Mouse (Mus musculus): ENCODE data around the gene Bbs10. TPM values are rescaled to one million over a fixed set of nuclear protein-coding genes. Genes with fewer than 3 reads are reported as not detected.

Gene Bbs10
- polyA plus RNA-seq, 1 experiment from 2014 or later: 4.6 TPM

DNA sequence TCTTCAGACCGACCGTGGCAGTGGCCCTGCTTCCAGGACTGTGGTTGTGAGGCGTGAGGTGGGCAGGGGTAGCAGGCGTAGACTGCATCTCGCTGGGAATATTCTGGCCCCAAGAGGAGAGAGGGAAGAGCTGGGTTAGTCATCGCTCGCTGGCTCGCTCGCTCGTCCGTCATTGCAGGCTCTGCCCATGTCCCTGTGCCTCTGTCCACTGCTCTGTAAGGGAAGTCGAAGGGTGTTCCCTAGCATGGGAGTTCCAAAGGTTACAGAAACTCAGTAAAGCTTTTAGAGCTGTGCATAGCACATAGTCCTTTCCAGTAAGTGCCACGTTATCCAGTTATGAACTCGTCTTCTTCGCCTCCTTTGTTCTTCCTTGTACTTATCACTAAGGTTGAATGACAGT lies 26.8 kb upstream of the Bbs10 start:
- Histone ChIP-seq H3K4me1 (ENCODE audit: control insufficient read depth in 2 of 2, insufficient read depth in 2 of 2, low read length in 2 of 2) (peaks cover 9 to 23% of the 10 kb centered on the region in 2 experiments), H3K9ac (ENCODE audit: low read length) (peak overlapping the region; percentile 46; the same call in 1 of the 2 replicates), H3K27ac (replicated peaks in 1 of 2; ENCODE audit: control insufficient read depth in 1 of 2, insufficient read depth in 1 of 2, low read depth in 2 of 2, low read length in 2 of 2) (peak overlapping the region; percentile 65 to 75), H3K4me2 (ENCODE audit: low read length) (peak overlapping the region; percentile 55), H3K9me3 (ENCODE audit: control insufficient read depth, low read length) (no peaks in the 10 kb centered on the region), H3K36me3 (ENCODE audit: control insufficient read depth, insufficient read depth, low read length) (peaks cover 85% of the 10 kb centered on the region), H3K4me3 (ENCODE audit: control insufficient read depth in 1 of 2, insufficient read depth in 1 of 2, low read depth in 1 of 2, low read length in 2 of 2) (no peak overlapping the region), H3K27me3 (ENCODE audit: control insufficient read depth, insufficient read depth, low read length) (no peaks in the 10 kb centered on the region)
- ATAC-seq (ENCODE audit: insufficient number of reproducible peaks, insufficient read depth, low FRiP score, low read depth): peak; percentile 48
- 19% methylated on average over 15 of the region's 15 CpGs for WGBS

DNA sequence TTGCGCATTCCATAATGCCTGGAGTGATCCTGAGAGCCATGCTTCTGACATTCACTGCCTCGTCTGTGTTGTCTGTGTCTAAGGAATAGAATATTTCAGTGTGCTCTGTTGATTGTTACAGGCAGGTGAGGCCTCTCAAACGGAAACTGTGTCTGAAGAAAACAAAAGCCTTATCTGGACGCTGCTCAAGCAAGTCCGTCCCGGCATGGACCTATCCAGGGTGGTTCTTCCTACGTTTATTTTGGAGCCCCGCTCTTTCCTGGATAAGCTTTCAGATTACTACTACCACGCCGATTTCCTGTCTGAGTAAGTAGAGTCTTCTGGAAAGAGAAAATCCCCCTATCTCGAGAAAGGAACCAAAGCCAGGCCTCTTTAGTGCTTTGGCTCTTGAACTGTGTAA lies 25.6 kb upstream of the Bbs10 start:
- Histone ChIP-seq H3K36me3 (ENCODE audit: control insufficient read depth, insufficient read depth, low read length) (peaks cover 86% of the 10 kb centered on the region), H3K27me3 (ENCODE audit: control insufficient read depth, insufficient read depth, low read length) (no peaks in the 10 kb centered on the region), H3K4me1 (ENCODE audit: control insufficient read depth in 2 of 2, insufficient read depth in 2 of 2, low read length in 2 of 2) (peaks cover 9 to 23% of the 10 kb centered on the region in 2 experiments), H3K4me2 (ENCODE audit: low read length) (0 out of 2 replicates have a peak overlapping the region, but pooled peaks have one; percentile 7), H3K9me3 (ENCODE audit: control insufficient read depth, low read length) (no peaks in the 10 kb centered on the region), H3K4me3 (ENCODE audit: control insufficient read depth in 1 of 2, insufficient read depth in 1 of 2, low read depth in 1 of 2, low read length in 2 of 2) (no peak overlapping the region), H3K27ac (replicated peaks in 1 of 2; ENCODE audit: control insufficient read depth in 1 of 2, insufficient read depth in 1 of 2, low read depth in 2 of 2, low read length in 2 of 2) (peak overlapping the region; percentile 16 to 75; a peak in 3 of 4 replicates), H3K9ac (ENCODE audit: low read length) (no peak overlapping the region)
- ATAC-seq (ENCODE audit: insufficient number of reproducible peaks, insufficient read depth, low FRiP score, low read depth): 0 out of 2 replicates have a peak, but pooled peaks have one; percentile 29
- 46% methylated on average over 11 of the region's 11 CpGs for WGBS

DNA sequence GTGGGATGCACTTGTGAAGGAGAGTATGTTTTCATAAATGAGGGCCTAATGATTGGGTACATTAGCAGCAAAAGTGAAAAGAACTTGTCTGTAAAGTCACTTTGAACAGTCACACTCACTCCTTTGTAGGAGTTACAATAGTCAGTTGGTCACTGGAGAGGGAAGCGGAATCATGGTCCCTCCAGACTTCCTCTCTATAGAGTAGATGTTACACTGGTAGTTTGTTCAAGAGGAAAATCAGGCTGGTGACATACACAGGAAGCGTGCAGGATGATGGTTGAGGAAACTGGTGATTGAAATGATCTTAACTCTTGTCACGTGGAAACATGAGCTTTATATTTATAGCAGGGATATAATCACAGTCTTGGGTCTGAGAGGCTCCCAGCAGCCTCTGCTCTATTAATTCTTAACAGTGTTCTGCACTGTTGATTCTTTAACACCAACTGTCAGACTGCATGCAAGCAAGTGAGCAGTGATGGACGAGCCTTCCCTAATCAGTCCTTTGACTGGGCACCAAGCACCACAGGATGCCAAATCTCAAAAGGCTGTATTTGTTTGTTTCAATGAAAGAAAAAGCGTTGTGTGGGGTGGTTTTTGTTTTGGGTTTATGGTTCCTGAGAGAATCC lies 24.9 kb upstream of the Bbs10 start:
- Histone ChIP-seq H3K4me1 (ENCODE audit: control insufficient read depth in 2 of 2, insufficient read depth in 2 of 2, low read length in 2 of 2) (peaks cover 9 to 23% of the 10 kb centered on the region in 2 experiments), H3K9ac (ENCODE audit: low read length) (no peak overlapping the region), H3K4me3 (ENCODE audit: control insufficient read depth in 1 of 2, insufficient read depth in 1 of 2, low read depth in 1 of 2, low read length in 2 of 2) (no peak overlapping the region), H3K27ac (replicated peaks in 1 of 2; ENCODE audit: control insufficient read depth in 1 of 2, insufficient read depth in 1 of 2, low read depth in 2 of 2, low read length in 2 of 2) (peak overlapping the region; percentile 58 to 75), H3K36me3 (ENCODE audit: control insufficient read depth, insufficient read depth, low read length) (peaks cover 88% of the 10 kb centered on the region), H3K4me2 (ENCODE audit: low read length) (0 out of 2 replicates have a peak overlapping the region, but pooled peaks have one; percentile 7), H3K27me3 (ENCODE audit: control insufficient read depth, insufficient read depth, low read length) (no peaks in the 10 kb centered on the region), H3K9me3 (ENCODE audit: control insufficient read depth, low read length) (no peaks in the 10 kb centered on the region)
- 56% methylated on average over 5 of the region's 5 CpGs for WGBS
- peak; percentile 67 for ATAC-seq (ENCODE audit: insufficient number of reproducible peaks, insufficient read depth, low FRiP score, low read depth)

DNA sequence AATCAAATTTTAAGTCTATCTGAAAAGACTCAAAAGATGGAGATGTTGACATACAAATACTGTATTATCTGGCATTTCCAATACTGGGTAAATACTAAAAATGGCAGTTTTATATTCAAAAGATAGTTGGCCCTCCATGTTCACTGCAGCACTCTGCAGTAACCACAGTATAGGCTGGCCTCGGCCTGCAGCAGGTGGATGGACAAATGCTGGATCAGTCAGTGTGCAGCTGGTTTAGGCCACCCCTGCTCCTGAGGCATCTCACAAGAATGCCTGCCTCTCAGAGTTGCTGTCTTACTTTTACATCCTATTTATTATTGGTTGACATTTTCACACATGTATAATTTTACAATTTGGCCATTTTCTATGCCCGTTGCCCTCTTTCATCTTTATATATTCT lies 22.7 kb upstream of the Bbs10 start:
- no peak overlapping the region for H3K27ac ChIP-seq (replicated peaks in 1 of 2; ENCODE audit: control insufficient read depth in 1 of 2, insufficient read depth in 1 of 2, low read depth in 2 of 2, low read length in 2 of 2)
- WGBS: 96% methylated on average over 2 of the region's 2 CpGs
- no peaks in the 10 kb centered on the region for H3K9me3 ChIP-seq (ENCODE audit: control insufficient read depth, low read length)
- no peak overlapping the region for H3K4me2 ChIP-seq (ENCODE audit: low read length)
- H3K9ac ChIP-seq (ENCODE audit: low read length): no peak overlapping the region
- H3K4me3 ChIP-seq (ENCODE audit: control insufficient read depth in 1 of 2, insufficient read depth in 1 of 2, low read depth in 1 of 2, low read length in 2 of 2): no peak overlapping the region
- peaks cover 9 to 22% of the 10 kb centered on the region in 2 experiments for H3K4me1 ChIP-seq (ENCODE audit: control insufficient read depth in 2 of 2, insufficient read depth in 2 of 2, low read length in 2 of 2)
- H3K36me3 ChIP-seq (ENCODE audit: control insufficient read depth, insufficient read depth, low read length): peaks cover 90% of the 10 kb centered on the region
- ATAC-seq (ENCODE audit: insufficient number of reproducible peaks, insufficient read depth, low FRiP score, low read depth): no peak
- H3K27me3 ChIP-seq (ENCODE audit: control insufficient read depth, insufficient read depth, low read length): no peaks in the 10 kb centered on the region

DNA sequence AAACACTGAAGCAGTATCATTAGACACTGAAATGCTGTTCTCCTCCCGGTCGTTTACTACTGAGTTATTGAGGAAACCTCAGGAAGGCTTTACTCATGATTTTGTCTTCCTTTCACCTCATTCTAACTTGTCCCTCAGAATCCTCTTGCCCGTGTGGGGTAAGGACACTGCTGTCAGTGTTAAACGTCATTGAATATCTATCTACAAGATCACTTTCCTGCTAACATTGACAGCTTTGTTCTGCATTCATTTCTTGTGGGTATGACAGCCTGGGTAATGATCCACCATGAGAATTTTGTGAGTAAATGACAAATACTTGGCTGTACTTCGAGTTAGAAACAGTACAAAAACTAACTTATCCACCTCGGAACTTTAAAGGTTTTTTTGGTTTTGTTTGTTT lies 848 bp upstream of the Bbs10 start:
- Histone ChIP-seq H3K27me3 (ENCODE audit: control insufficient read depth, insufficient read depth, low read length) (no peaks in the 10 kb centered on the region), H3K4me2 (ENCODE audit: low read length) (peak overlapping the region; percentile 79), H3K9ac (ENCODE audit: low read length) (peak overlapping the region; percentile 75), H3K4me3 (ENCODE audit: control insufficient read depth in 1 of 2, insufficient read depth in 1 of 2, low read depth in 1 of 2, low read length in 2 of 2) (peak overlapping the region in 1 of 2 experiments; percentile 75; a peak in 2 of 4 replicates), H3K4me1 (ENCODE audit: control insufficient read depth in 2 of 2, insufficient read depth in 2 of 2, low read length in 2 of 2) (peaks cover 0 to 13% of the 10 kb centered on the region in 2 experiments; a peak in 2 of 4 replicates), H3K9me3 (ENCODE audit: control insufficient read depth, low read length) (no peaks in the 10 kb centered on the region), H3K27ac (replicated peaks in 1 of 2; ENCODE audit: control insufficient read depth in 1 of 2, insufficient read depth in 1 of 2, low read depth in 2 of 2, low read length in 2 of 2) (peak overlapping the region in 1 of 2 experiments; percentile 79; a peak in 2 of 4 replicates), H3K36me3 (ENCODE audit: control insufficient read depth, insufficient read depth, low read length) (peaks cover 28% of the 10 kb centered on the region)
- ATAC-seq (ENCODE audit: insufficient number of reproducible peaks, insufficient read depth, low FRiP score, low read depth): no peak
- 38% methylated on average over 6 of the region's 6 CpGs for WGBS

DNA sequence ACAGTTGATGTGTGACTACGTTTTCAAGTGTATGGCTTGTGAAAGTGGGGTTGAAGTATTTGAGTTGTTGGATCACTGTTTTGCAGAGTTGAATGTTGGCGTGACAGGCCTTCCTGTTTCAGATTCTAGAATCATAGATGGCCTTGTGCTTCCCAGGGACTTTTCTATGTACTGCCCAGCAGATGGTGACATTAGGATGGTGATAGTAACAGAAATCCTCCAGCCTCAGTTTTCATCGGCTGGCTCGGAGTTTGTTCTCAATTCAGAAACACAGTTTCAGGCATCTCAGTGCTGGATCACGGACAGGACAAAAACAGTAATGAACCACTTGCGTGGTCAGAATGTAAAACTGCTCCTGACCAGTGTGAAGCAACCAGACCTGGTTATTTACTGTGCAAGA lies 1.1 kb downstream of the Bbs10 start:
- Histone ChIP-seq H3K27me3 (ENCODE audit: control insufficient read depth, insufficient read depth, low read length) (no peaks in the 10 kb centered on the region), H3K27ac (replicated peaks in 1 of 2; ENCODE audit: control insufficient read depth in 1 of 2, insufficient read depth in 1 of 2, low read depth in 2 of 2, low read length in 2 of 2) (no peak overlapping the region), H3K9ac (ENCODE audit: low read length) (no peak overlapping the region), H3K9me3 (ENCODE audit: control insufficient read depth, low read length) (no peaks in the 10 kb centered on the region), H3K36me3 (ENCODE audit: control insufficient read depth, insufficient read depth, low read length) (peaks cover 10% of the 10 kb centered on the region; the same call in 1 of the 2 replicates), H3K4me2 (ENCODE audit: low read length) (no peak overlapping the region), H3K4me3 (ENCODE audit: control insufficient read depth in 1 of 2, insufficient read depth in 1 of 2, low read depth in 1 of 2, low read length in 2 of 2) (no peak overlapping the region), H3K4me1 (ENCODE audit: control insufficient read depth in 2 of 2, insufficient read depth in 2 of 2, low read length in 2 of 2) (peaks cover 0 to 13% of the 10 kb centered on the region in 2 experiments; a peak in 2 of 4 replicates)
- WGBS: 75% methylated on average over 6 of the region's 6 CpGs
- ATAC-seq (ENCODE audit: insufficient number of reproducible peaks, insufficient read depth, low FRiP score, low read depth): no peak

DNA sequence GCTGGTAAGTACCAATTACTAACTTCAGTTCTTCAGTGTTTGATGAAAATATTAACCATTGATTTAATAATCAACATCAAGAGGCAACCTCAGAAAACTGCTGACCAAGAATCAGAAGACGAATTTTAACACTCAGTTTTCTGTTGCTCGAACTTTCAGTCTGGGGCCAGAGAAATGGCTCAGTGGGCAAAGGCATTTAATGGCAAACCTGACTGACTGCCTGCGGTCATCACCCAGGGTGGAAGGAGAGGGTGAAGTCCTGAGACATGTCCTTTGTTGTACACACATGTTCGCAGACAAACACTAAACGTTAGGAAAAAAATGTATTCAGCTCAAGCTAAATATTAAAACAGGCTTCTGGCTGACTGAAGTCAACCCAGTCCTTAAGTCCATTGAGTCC lies 2.6 kb downstream of the Bbs10 start:
- no peak for ATAC-seq (ENCODE audit: insufficient number of reproducible peaks, insufficient read depth, low FRiP score, low read depth)
- H3K4me3 ChIP-seq (ENCODE audit: control insufficient read depth in 1 of 2, insufficient read depth in 1 of 2, low read depth in 1 of 2, low read length in 2 of 2): no peak overlapping the region
- no peaks in the 10 kb centered on the region for H3K27me3 ChIP-seq (ENCODE audit: control insufficient read depth, insufficient read depth, low read length)
- H3K36me3 ChIP-seq (ENCODE audit: control insufficient read depth, insufficient read depth, low read length): 0 out of 2 replicates have a peak, but pooled peaks cover 2% of the 10 kb centered on the region
- no peak overlapping the region for H3K9ac ChIP-seq (ENCODE audit: low read length)
- no peak overlapping the region for H3K4me2 ChIP-seq (ENCODE audit: low read length)
- 89% methylated on average over 5 of the region's 5 CpGs for WGBS
- H3K9me3 ChIP-seq (ENCODE audit: control insufficient read depth, low read length): no peaks in the 10 kb centered on the region
- peaks cover 0 to 13% of the 10 kb centered on the region in 2 experiments; a peak in 2 of 4 replicates for H3K4me1 ChIP-seq (ENCODE audit: control insufficient read depth in 2 of 2, insufficient read depth in 2 of 2, low read length in 2 of 2)
- no peak overlapping the region for H3K27ac ChIP-seq (replicated peaks in 1 of 2; ENCODE audit: control insufficient read depth in 1 of 2, insufficient read depth in 1 of 2, low read depth in 2 of 2, low read length in 2 of 2)
